Mouse (Mus musculus) right cerebral cortex, adult 18-20 months (tissue): ENCODE measurements around the gene 1700113H08Rik.
A peak's percentile ranks its signal among the peaks of the same experiment; 100 is the strongest.

Source experiments
- DNase-seq: peaks from one replicate; pipeline ENCODE4 v3.0.0; 2022; ENCODE audit warnings: mixed read lengths

The 1700113H08Rik gene

DNA sequence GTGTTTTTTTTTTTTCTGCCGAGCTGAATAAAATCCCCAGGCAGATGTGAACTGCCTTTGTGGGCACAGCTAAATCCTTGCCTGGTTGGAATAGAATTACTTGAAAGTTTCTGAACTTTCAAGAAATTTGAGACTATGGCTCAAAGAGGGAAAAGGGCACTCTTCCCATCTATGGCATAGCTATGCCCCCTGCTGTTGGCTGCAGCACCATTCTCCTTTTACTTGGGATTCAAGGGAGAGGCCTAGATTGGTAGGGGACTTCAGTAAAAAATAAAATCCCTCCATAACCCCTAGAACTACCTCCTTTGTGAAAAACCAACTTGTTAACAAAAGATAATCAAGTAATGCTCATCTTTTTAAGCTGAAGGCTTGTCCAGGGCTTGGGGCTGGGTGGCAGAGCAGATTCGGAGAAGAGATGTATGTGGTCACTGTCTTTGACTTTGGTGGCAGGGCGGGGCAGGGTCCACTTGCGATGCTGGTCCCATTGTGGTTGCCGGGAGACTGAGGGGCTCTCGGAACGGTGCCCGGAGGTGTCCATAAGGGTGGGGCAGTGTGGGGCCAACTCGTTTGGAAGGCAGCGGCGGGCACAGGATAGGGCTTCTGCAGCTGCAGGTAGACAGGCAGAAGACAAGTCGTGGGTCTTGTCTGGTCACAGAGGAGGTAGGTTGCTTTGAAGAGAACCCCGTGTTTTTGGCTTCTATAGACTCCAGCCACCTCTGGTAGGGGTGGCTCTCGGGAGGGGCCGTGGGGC is at the start of gene 1700113H08Rik:
Gene 1700113H08Rik, plus strand, starts transcription at position 546 of the 751 bp plus-strand sequence.
- DNase-seq = peak; percentile 12

GRCm38 (mm10) chr10:87008215-87008499 is 49.7 kb upstream of the 1700113H08Rik start:
- DNase-seq = no peak

GRCm38 (mm10) chr10:87012087-87012486 is 45.8 kb upstream of the 1700113H08Rik start:
- DNase-seq = no peak

DNA sequence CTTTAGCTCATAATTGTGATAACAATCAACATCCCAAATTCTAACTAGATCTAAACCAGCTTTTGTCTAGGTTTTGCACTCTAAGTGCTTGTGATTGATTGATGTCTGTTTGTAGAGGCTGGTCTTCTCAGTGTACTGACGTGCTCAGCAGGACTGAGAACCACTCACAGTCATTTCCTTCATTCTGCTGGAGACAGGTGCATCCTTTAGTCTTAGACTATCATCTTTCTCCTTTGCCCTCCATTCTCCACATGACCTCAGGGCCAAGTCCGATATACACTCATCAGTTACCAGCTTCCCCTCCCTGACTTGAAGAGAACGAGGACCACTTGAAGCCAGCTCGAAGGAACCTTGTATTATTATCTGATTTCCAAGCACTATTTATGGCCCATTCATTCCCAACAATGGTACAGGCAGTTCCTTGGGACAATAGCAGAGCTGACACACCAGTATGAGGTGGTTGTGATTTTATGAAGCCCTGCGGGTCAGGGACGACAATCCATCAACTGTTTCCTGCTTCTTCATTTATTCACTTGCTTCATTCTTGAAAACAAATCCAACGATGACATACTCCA is 43.4 kb upstream of the 1700113H08Rik start:
- no peak for DNase-seq

- DNase-seq = no peak
Observed at GRCm38 (mm10) chr10:87015403-87015802, 42.4 kb upstream of the 1700113H08Rik start.

DNA sequence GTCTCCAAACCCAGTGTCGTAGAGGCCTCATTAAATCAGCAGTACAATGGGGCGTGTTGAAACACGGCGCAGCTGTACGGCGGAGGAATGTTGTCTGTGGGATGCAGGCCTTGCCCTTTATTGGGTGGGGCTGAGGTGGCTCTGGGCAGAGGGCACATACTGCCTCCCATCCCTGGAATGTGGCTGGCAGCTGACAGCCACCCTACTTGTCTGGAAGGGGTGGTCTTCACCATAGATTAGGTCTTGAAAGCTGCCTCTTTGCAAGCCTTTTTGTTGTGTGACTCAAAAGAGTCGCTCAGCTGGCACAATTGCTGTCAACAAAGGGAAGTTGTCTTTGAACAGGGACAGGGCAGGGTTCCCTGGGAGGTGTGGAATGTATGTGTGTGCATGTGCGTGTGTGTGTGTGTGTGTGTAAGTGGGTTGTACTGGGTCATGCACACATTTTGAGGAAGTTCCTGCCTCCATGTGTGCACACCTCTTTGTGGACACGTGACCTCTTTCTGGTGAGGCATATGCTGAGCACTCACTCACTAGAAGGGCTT is 41.6 kb upstream of the 1700113H08Rik start:
- DNase-seq = no peak

DNA sequence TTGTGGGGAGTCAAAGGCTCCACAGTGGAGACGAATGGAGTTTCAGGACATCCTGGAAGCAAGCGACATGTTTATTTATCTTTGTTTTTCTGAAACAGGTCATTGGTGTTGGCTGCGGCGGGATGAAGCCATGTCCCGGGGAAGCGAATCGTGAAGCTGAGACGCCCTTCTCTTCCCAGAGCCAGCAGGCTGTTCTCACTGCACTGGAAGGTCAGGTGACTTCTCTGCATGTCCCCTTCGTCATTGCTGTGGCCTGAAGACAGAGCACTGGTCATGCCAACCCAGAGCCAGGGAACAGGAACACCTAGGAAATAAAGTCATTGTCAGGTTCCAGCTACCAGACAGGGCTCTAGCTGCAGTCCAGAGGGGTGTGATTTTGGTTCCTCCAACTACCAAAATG is 39.0 kb upstream of the 1700113H08Rik start:
- no peak for DNase-seq

DNA sequence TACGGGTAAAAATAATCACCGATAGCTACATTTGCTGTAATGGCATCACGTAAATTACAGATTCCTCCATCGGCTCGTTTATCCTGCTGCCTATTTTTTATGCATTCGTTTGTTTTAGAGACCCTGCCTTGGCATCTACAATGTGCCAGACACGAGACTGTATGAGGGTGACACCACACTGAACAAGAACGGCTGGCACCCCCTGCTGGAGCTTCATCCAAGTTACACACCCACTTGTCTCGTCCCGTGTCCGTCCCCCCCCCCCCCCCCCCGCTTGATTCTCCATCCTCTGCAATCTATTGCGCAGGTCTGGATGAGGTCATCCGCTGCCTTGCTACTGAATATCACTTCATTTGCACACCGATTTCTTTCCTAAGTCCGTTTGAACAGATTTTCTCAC is 37.1 kb upstream of the 1700113H08Rik start:
- peak; percentile 39 for DNase-seq

DNA sequence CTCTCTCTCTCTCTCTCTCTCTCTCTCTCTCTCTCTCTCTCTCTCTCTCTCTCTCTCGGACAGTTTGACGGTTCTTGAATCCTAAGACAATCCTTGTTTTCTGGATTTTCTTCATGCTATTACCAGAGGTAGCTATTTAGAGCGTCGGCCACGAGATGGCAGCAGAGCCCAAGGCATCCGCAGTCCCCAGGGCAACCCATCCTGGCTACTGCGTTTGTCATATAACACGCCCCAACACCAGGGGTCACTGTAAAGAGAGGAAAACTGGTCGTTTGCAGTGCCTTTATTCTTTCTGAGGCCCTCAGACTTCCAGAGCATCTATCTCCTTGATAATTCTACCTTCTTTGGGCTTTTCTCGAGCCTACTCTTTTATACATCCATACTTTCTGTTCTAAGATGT is 33.0 kb upstream of the 1700113H08Rik start:
- DNase-seq = peak; percentile 80

DNA sequence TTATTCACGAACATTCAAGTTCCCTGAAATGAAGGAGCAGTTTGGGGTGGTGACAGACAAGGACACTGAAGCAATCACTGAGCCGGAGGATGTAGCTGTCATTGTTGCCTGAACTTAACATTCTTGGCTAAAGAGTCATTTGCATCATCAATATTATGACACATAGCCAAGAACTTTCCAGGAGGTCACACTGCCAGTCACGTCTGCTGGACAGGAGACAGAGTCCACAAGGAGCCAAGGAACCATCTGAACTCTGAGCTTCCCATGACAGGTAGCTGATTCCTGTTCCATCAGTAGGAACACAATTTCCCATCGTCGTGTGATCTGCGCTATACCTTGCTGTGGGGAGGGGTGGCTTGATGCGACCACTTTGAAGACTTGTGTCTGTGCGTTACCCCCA is 25.1 kb upstream of the 1700113H08Rik start:
- DNase-seq = no peak

- DNase-seq = no peak
Observed at GRCm38 (mm10) chr10:87035866-87036265, 22.0 kb upstream of the 1700113H08Rik start.

- no peak for DNase-seq
Observed at GRCm38 (mm10) chr10:87036271-87036703, 21.6 kb upstream of the 1700113H08Rik start.

DNA sequence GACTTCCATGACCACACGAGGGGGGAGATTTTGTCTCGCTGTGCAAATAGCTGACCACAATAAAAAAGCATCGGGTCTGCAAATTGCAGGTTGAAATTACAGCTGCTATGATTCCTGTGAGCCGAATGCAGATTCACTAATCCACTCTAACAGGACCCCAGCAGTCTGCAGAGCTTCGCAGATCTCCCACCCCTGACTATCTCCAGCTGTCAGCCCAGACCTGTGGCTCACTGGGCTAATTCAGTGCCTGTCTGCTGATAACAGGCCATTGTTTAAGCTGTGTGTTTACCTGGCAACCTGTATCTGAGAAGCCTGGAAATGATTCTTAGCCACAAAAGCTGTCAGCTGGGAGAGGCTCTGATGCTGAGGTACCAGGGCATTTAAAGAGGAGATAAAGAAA is 20.8 kb upstream of the 1700113H08Rik start:
- no peak for DNase-seq

DNA sequence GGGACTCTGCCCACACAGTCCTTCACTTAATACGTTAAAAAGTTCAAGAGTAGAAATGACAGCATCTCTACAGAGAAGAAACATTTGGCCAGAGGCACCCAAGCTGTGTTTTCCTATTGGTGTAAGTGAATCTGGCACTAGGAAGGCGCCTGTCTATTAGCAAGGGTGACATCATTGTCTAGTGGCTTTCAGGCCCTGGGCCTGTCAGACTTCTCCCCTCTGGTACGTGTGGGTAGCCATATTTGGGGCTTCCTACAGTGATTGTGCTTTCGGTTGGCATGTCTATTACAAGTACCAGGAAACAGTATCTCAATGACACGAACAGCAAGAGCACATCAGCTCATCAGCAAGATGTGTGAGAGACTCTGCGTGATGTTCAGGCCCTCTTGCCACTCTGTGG is 18.5 kb upstream of the 1700113H08Rik start:
- DNase-seq = no peak

DNA sequence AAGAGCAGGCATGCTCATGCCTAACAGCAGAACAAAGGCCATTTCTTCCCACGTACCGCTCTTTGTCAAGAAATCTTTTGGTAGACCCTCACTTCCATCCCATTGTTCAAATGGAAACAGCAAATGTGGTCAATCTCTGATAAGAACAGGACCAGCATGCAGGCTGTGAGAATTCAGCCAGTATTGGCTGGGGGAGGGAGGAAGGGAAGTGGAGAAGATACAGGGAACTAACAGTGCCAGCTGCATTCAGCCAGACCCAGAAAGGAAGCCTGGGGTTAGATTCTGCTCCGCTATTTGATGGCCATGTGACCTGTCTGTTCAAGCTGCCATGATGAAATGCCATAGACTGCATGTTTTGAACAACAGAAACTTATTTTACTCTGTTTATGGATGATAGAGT is 18.0 kb upstream of the 1700113H08Rik start:
- DNase-seq = no peak

DNA sequence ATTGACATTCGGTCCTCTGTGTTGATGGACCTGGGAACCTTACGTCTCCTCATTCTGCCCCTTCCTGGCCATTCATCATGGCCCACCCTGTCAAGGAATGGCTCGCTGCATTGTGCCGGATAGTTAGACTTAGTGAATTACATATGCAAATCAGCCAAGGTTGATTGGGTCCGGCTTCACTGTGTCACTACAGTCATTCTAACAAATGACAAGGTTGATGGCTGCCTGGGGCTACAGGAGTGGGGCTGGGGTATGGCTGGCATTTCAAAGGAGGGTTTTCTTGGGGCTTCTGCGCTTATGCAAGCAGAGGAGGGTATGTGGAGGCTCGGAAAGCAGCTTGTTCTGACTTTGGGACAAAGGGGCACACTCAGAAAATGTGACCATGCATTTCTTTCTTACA is 16.6 kb upstream of the 1700113H08Rik start:
- no peak for DNase-seq

GRCm38 (mm10) chr10:87045273-87045672 is 12.6 kb upstream of the 1700113H08Rik start:
- no peak for DNase-seq

DNA sequence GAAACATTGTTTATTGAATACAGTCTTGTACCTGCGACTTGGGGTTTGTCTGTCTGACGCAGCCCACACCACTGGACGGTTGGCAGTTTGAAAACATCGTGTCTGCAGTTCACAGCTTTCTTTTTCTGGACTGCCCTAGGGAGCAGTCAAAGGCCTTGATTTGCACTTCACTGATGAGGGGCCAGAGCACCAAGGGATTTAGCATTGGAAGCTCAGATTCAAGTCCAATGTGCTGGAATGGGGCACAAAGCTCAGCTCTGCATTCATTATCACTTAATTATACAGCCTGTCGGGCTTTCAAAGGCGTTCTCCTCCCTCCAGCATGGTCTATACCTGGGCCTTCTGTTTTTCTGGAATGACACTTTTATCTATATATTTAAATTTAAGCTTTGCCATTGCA is 11.4 kb upstream of the 1700113H08Rik start:
- no peak for DNase-seq

DNA sequence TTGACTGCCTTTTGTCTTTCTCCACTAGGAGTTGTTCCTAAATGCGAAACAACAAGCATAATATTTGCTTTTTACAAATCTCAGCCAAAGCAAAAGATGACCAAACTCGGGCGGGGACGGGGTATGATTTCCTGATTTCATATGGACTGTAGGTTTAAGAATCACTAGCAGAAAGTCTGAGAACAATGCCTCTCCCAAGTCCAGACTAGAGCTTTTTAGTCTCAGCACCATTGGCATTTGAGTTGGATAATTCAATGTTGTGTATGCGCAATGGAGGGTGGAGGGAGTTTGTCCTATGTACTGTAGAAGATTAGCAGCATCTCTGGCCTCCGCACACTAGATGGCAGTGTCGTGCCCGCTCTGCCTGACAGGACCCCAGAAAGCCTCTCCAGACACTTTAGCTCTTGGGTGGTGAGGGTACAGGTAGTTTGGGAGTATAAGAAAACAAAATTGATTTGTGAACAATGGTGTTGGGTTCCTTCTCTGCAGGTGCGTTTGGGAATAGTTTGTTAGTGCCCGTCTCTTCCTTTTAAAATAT is 10.8 kb upstream of the 1700113H08Rik start:
- DNase-seq = no peak

GRCm38 (mm10) chr10:87049179-87049578 is 8.7 kb upstream of the 1700113H08Rik start:
- DNase-seq = no peak

DNA sequence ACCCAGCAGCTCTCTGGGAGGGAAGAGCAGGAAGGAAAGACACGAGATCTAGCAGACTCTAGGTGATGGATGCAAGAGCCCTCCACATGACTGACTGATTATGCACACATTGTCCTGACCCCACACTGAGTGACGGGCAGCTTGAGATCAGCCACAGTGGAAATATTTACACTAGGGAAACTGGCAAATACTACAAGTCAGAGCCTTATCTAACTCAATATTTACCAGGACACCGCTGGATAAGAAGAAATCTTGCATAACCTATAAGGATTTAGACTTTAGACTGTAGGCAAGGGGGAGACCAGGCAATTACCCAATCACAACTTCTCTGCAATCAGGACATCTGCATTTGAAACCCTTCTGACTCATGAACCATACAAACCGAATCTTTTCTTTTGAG is 6.1 kb upstream of the 1700113H08Rik start:
- DNase-seq = no peak

DNA sequence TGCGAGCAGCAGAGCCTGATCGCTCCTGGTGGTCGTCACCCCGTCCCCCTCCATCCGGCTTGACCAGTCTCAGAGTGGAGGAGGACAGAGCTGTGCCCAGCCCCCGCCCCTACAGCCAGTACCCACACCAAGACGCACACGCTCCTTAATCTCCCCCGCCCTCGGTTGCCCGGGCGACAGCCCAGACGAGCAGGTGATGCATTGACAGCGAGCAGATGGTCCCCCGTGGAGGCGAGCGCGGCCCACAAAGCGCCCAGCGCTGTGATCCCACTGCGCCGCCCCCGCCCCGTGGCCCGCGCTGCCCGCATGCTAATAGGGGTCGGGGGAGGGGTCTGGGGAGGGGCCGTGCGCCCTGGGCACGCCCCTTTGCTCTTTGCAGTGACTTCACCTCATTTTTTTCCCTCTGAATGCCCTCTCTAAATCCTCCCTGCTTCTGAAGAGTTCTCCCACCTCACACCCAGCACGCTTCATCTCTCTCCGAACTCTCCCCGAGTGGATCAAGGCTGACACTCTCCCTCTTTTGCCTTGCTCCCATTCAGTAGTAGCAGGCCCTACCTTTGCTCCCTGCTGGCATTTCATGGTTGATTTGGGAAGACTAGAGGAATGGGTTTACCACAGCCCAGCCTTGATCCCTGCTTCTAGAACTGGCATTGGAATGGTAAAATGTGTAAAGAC is 543 bp downstream of the 1700113H08Rik start:
- DNase-seq = peak; percentile 85

GRCm38 (mm10) chr10:87058926-87059325 is 1.1 kb downstream of the 1700113H08Rik start:
- DNase-seq = no peak

DNA sequence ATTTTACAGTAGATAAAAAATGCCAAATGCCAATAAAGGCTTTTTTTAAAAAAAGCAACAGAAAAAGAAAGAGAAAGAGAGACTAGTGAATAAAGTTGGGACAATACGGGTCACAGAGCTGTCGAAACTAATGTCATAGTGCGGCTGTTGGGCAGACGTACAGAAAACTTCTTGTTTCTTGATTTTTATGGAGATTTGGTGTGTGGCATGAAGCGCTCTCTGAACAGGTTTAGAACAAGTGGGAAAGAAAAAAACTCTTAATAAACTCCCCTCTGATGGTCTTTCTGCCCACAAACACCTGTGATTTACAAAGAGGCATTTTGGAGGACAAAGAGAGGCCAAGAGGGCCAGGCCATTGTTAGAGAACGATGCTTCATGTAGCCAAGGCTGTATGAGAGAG is 1.6 kb downstream of the 1700113H08Rik start:
- no peak for DNase-seq
